Mouse (Mus musculus) ZHBTc4 (cell line): ENCODE measurements around the gene Fgf15.
A peak's percentile ranks its signal among the peaks of the same experiment; 100 is the strongest.

Source experiments
- DNase-seq: peaks from one replicate; pipeline ENCODE4 v3.0.0-alpha.2; 2011; ENCODE audit warnings: low read depth, low spot score

The Fgf15 gene

DNA sequence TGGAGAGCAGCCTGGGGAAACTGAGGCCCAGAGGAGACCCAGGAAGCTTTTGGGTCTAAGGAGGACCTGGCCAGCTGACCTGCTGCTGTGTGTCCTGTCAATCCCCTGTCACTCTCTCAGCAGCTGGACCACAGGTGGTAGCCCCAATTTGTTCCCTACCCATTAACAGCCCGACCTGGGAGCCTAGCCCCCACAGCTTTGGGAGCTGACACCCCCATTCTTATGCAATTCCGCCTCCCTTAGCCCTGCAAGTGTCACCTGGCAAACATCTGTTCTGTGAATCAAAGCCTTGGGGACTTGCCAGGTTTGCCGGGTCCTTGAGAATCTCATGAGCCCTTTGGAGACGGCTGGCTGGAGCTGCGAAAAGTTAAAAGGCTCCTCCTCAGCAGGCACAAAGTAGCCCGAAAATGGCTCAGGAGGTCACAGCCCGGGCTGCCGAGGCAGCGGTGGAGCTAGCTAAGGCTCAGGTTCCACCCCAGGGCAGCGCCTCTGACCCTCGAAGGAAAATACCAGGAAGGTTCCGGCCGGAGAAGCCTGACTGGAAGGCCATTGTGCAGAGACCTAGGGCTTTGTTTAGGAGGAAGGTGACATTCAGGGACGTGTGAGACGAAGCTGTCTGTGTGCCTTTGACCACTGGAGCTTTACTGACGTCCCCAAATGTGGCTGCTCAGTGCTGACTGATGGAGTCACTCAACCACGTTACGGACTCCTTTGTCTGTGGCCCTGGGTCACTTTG is 7.6 kb upstream of the Fgf15 start:
- DNase-seq: peak; percentile 93

DNA sequence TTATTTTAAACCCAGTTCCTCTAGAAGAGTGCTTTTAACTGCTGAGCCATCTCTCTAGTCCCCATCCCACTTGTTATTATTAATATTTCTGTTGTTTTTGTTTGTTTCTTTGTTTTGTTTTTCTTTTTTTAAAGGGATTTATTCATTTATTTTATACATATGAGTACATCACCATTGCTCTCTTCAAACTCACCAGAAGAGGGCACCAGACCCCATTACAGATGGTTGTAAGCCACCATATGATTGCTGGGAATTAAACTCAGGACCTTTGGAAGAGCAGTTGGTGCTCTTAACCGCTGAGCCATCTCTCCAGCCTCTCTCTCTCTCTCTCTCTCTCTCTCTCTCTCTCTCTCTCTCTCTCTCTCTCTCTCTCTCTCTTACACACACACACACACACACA is 5.7 kb upstream of the Fgf15 start:
- peak; percentile 62 for DNase-seq

DNA sequence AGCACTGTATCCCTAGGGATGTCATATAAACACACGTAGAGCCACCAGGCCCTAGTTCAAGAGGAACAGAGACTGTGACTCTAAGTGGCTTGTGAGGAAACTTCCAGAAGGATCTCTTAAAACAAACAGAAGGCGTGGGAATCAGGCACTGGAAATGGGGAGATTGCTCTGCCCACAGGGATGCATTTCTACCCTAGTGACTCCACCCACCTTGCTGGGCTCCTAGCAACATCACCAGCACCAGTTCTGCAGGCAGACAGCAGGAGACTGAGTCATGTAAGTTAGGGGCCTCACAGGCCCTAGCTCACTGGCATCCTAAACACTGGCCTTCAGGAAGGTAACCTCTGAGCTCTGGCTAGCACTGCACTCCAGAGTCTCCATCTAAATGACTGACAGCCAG is 4.5 kb upstream of the Fgf15 start:
- DNase-seq: no peak

DNA sequence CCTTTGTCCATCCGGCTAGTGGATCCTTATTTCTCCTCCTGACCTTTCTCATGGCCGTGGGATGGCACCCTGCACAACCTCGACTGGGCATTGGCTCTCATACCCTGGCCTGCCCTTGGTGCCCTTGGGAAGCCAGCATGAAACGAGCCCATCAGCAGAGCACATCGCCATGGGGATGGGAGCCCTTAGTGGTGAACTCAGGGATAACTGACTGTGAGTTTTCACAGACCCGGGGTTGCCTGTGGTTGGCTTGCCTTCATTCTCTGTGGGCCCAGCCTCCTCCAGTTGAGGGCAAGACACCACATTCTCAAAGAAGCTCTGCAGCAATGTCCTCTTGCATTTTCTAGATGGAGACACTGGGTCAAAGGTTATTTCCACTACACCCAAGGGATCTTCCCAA is 4.0 kb upstream of the Fgf15 start:
- no peak for DNase-seq

DNA sequence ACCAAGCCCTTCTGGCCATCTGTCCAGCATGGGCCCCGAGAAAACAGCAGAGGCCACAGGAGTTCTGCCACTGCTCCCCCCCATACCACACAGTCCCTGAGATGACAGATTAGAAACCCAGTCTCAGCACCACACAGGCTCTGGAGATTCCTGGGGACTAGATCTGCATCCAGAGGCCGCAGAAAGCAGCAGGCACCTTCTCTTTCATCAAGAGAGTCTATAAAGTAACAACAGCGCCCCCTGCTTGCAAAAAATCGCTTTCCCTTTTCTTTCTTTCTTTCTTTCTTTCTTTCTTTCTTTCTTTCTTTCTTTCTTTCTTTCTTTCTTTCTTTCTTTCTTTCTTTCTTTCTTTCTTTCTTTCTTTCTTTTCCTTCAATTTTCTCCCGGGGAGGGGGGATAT is 2.1 kb upstream of the Fgf15 start:
- DNase-seq: peak; percentile 57

DNA sequence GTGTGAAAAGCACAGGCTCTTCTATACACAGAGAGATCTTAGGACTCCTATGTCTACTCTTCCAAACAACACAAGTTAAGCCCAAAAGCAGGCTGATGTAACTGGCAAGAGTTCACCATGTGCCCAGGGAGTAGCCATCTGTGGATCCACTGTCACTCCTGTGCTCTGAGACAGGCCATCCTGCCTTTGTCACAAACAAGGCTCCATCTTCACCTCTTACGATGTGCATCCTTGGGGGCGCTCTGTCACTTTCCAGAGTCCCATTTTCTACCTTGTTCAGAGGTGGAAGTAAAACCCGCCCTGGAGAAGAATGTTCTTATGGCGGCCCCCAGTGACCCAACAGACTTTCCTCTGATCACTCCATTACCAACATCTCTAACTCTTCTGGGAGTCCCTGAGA is 1.6 kb upstream of the Fgf15 start:
- no peak for DNase-seq

DNA sequence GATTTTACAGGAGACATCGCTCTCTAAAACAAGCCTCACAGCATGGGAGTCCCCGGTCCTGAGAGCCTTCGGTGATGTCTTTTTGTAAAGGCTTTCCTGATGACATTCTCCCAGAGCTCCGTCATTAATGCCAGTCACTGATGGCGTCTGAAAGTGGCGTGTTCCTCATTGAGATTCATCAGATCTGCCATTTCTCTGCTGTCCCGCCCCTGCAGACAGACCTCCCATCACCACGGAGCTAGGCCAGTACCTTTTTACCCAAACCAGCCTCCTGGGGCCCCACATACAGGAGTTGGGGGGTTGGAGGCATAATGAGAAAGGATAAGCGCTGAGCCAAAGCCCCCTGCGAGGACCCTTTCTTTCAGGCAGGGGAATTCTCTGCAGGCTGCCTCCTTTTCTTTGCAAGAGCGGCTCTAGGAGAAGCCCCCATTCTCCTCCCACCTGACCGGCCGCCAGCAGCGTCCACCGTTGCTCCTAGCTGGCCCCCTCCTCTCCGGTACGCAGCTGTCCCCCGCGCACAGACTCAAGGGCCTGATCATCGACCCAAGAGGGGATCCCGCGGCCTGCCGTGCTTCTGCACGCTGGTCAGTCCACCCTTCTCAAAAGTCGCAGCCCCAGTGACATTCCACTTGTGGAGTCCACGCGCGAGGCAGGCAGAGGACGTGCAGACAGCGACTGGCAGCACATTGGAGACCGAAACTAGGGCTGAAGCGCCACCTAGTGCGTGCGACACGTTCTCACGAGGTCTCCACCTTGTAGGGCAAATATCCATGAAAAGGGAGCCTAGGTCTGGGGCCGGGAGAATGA is 823 bp upstream of the Fgf15 start:
- peak; percentile 90 for DNase-seq

DNA sequence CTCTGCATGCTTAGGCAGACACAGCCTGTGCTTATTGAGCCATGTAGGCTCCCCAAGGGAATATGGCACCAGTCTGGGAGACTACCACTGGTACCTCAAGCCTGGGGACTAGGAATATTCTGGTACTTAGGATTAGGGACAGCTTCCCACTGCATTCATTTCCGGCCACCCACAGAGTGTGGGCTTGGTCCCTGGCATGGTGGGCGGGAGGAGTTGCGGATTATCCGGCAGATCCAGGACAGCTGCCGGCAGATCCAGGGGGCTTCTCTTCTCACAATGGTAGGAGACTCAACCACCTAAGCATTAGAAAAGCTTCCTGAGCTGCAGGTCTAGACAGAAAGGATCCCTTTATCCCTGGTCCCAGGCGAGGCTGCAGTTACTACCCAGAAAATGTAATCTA is 2.2 kb downstream of the Fgf15 start:
- peak; percentile 41 for DNase-seq

DNA sequence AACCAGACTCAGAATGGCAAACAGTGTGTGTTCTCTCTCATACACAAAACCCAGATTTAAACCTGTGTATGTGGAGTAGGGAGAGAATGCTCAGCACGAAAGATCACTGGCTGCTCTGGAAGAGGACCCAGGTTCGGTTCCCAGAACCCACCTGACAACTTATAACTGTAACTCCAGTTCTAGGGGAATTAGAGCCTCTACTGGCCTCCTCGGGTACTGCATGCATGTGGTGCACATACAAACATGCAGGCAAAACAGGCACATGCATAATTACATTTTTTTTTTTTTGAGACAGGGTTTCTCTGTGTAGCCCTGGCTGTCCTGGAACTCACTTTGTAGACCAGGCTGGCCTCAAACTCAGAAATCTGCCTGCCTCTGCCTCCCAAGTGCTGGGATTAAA is 9.2 kb downstream of the Fgf15 start:
- peak; percentile 67 for DNase-seq

DNA sequence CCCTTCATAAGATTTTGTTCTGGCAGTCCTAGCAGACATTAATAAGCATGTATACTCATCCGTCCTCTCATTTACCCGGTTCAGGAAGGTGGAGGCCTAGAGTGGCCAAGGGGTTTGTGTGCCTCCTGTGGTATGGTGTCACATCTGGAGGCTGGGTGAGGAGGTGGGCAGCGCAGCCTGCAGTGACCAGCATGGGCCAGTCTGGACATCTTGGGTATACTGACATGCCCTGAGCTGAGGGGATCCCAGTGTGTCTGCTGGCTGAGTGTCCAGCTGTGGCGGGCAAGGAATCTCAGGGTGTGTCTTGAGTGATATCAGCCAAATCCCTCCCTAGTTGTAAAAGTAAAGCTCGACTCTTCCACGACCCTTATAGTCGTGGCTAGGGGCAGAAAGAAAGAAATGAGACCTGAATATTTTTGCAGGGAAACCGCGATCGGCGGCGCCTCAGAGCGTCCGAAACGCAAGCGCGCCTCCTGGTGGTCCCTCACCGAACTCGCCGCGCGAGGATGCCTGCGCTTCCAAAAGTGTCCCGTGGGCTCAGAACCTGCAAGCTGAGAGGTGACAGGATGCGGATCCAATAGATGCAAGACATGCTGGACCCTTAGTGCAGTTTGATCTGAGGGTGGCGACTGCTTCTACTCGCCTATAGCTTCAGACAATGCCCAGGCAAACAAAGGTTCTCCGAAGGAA is 10.5 kb downstream of the Fgf15 start:
- peak; percentile 90 for DNase-seq

DNA sequence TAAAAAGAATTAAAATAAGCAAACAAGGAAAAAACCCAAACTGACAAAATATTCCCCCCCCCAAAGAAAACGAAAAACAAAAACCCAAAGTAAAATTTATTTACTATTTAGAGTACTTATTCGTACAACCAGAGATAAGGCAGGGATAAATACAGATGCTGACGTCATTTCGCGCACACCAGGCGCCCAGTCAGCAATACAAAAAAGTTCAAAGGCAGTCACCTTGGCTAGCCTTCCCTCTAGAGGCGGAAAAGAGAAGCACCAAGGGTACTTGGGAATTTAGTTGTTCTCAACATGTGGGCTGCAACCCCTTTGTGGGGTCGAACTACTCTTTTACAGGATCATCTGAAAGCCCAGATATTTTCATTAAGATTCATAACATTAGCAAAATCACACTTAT is 11.5 kb downstream of the Fgf15 start:
- DNase-seq: peak; percentile 87

DNA sequence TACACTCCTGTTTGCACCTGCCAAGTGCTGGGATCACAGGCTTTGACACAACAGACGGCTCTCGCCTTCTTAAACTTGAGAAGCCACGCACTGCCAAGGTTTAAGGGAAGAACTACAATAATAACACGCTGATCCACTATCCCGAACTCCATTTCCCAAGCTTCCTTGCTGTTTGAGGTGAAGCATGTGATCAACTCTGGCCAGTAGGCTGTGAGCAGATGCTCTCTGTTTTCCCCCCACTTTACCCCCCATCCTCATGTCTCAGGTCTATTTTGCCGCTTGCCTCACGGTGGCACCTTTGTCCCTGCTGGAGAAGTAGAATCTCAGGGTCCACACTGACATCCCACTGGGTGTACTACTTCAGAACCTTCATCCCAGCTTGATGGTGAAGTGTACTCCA is 12.4 kb downstream of the Fgf15 start:
- DNase-seq: peak; percentile 81

DNA sequence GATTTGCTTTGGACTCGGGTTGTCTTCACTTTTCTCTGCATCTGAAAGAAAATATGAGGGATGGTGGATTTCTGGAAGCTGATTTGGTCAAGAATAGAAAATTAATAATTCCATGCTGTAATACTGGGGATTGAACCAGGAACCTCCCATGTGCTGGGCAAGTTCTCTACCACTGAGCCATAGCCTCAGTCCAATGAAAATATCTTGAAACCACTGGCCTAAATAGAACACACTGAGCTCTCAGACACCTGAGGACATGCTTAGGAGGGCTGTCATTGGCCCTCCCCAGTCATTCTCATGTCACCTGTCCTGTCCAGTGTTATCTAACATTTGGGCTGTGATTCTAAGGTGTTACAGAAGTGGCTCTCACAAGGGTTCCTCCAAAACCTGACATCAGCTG is 14.8 kb downstream of the Fgf15 start:
- no peak for DNase-seq

DNA sequence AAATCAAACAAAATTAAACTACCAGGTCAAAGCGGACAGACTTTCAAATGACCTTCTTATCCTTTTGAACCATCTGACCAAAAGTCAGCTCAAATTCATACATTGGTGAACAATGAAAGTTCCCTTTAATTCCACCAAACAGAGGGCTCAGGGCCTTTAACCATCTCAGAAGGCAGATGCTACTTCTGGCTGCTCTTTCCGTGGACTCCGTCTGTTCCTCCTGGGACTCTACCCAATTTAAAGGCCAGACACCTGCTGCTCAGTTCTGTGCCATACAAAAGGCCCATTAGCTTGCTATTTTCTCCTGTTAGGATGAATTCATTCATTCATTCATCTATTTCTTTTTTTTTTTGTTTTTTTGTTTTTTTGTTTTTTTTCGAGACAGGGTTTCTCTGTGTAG is 16.6 kb downstream of the Fgf15 start:
- no peak for DNase-seq

DNA sequence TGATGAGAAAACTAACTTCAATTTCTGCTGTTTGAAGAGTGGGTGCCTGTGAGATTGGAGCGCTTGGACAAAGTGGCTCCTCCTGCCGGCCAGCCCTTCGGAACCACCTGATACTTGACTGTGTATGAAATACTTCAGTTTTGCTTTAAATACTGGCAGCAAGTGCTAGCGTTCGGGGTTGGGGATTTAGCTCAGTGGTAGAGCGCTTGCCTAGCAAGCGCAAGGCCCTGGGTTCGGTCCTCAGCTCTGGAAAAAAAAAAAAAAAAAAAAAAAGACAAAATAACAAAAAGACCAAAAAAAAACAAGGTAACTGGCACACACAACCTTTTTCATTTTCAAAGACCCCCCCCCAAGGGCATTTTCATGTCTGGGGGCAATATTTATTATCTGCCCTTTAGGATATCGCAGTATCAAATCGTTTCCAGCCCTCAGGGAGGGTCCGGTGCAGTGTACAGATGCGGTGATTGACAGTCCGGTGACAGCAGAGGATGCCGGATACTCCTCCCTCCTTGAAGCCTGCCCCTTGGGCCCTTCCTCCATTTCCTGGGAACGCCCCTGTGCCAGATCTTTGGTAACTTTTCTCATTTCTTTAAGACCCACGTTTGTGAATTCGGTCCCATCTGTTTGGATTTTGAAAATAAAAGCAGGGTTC is 18.1 kb downstream of the Fgf15 start:
- peak; percentile 35 for DNase-seq

DNA sequence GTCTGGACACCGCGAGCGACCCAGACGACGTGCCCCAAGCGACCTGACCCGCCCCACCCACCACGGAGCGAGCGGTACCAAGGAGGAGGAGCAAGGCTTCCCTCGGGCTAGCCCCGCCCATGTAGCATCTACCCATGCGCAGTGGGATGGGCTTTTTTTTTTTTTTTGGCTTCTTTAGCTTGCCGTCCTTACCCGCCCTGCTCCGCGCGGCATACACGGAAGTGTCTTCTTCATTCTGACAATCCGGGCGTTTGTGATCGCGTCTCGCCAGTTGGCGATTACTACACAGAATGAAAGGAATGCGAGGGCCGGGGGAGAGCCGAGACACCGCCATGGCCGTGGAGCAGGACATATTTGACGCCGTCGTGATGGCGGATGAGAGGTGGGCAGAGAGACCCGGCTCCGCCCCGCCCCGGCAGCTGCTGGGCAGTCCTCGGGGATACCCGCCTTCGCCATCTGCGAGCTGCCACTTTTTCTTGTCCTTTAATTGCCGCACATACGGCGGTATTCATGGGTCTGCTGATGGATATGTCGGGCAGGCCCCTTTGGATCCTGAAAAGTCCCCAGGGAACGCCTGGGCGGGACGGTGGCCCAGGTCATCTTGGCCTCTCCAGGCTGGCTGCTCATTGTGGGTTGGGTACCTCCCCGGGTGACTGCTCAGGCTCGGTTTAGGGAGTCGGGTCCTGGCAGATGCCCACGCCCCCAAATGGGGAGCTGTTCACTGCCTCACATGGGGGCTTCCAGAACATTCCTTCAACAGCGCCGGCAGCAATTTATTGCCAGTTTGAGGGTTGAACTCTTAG is 18.8 kb downstream of the Fgf15 start, which contains the start of gene LTO1:
Gene LTO1, plus strand, starts transcription at position 153 of the 803 bp plus-strand sequence.
- DNase-seq: peak; percentile 97

DNA sequence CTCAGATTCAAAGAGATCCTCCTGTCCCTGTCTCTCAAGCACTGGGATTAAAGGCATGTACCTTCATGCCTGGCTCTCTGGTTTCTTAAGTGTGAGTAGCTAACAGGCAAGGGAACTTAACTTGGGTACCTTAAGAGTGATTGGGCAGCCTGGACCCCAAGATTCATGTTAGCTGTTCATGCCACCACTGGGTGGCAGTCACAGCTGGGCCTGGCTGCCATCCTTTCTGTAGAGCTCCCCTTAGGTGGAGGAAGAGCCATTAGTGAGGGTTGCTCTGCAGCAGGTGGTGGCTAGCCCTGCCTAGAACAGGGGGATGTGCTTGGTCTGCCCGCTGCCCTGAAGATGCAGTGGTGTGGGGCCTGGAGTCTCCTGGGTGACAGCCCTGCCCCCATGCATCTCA is 22.5 kb downstream of the Fgf15 start:
- no peak for DNase-seq

DNA sequence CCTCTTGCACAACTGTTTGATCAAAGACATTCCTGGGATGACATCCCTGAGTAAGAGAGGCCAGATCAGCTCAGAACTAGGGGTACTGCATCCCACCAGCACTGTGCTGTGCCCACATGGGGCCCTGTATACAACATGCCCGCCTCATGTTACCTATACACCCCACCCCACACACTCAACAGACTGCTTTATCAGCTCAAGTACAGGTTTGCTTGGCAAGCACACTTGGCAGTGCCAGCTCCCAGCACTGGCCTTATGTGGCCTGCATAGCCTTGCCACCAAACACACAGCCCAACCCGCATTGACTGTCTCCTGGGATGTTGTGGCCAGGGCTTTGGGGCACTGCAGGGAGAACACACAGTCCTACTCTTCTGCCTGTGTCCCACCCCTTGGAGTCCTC is 31.3 kb downstream of the Fgf15 start:
- DNase-seq: no peak

DNA sequence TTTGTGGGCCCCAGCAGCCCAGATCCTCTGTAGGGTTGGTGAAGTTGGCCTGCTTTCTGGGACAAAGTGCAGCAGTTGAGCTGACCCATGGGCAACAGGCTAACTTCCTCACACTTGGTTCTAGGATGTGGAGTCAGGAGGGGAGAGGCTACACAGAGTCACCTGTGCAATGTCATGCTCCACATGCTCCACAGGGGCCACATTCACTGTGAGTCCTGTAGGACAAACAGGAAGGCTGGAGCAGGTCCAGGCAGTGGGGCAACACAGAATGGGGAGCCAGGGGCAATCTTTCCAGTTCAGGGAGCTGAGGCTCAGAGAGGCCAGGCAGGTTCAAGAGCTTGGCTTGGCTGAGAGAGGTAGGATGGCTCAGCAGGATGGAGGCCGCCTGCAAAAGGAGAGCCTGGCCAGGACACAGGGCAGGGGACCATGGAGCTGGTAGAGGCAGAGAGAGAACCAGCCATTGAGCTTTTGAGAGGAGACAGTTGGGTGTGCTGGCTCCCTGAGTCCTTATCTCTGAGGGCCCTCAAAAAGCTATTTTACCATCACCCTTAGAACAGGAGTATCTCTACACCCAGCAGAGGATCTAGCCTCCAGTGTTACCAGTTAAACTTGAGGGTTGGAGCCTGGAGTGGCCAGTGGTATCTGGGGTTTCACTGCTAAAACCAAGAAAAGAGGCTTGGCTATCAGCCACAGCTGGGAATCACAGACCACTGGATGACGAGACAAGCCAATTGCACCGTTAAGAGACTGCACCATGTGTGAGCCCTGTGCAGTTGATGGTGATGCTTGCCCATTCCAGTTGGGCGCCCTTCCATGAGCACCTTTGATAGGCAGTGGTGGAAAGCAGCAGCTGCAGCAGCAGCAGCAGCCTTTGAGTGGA is 31.9 kb downstream of the Fgf15 start:
- DNase-seq: no peak

DNA sequence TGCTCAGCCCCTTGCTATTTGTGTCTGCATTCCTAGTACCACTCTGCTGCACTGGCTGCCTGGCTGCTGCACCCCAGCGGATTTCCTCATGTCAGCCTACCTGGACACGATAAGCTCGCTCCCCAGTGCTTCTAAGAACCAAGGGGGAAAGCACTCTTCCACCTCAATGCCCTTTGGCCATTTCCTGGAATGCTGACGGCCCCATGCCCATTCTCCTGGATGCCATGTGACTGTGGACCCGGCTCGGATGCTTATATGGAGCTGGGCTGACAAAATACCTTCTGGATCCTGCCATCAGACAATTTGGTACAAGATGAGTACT is 32.5 kb downstream of the Fgf15 start:
- no peak for DNase-seq
